Mouse (Mus musculus) right cerebral cortex, adult 18-20 months (tissue): ENCODE measurements around the gene Elf5.

Source experiments
- DNase-seq: peaks from one replicate; pipeline ENCODE4 v3.0.0; 2022; ENCODE audit warnings: mixed read lengths

Gene Elf5

GRCm38 (mm10) chr2:103436534-103436933 is 25.0 kb downstream of the Elf5 start:
- DNase-seq, result no peak

GRCm38 (mm10) chr2:103439071-103439622 is 27.7 kb downstream of the Elf5 start:
- no peak for DNase-seq

GRCm38 (mm10) chr2:103439710-103440109 is 28.2 kb downstream of the Elf5 start:
- DNase-seq, result peak; percentile 81

- peak; percentile 29 for DNase-seq
These were observed 34.3 kb downstream of the Elf5 start for GRCm38 (mm10) chr2:103445776-103446175.

GRCm38 (mm10) chr2:103446326-103446725 is 34.8 kb downstream of the Elf5 start:
- DNase-seq, result no peak

- DNase-seq, result no peak
These were observed 37.6 kb downstream of the Elf5 start for GRCm38 (mm10) chr2:103448947-103449560.

GRCm38 (mm10) chr2:103449813-103450212 is 38.3 kb downstream of the Elf5 start:
- no peak for DNase-seq

GRCm38 (mm10) chr2:103450267-103450666 is 38.8 kb downstream of the Elf5 start:
- no peak for DNase-seq

- DNase-seq, result peak; percentile 36
These were observed 41.1 kb downstream of the Elf5 start for GRCm38 (mm10) chr2:103452550-103452949.

GRCm38 (mm10) chr2:103455748-103456147 is 44.3 kb downstream of the Elf5 start:
- no peak for DNase-seq

- DNase-seq, result peak; percentile 80
These were observed 45.2 kb downstream of the Elf5 start for GRCm38 (mm10) chr2:103456646-103457045.

GRCm38 (mm10) chr2:103457048-103457447 is 45.6 kb downstream of the Elf5 start:
- DNase-seq, result no peak

- DNase-seq, result no peak
These were observed 46.1 kb downstream of the Elf5 start for GRCm38 (mm10) chr2:103457628-103458027.

- no peak for DNase-seq
These were observed 47.6 kb downstream of the Elf5 start for GRCm38 (mm10) chr2:103459069-103459468.

- no peak for DNase-seq
These were observed 49.7 kb downstream of the Elf5 start for GRCm38 (mm10) chr2:103461210-103461609.

- no peak for DNase-seq
These were observed 50.3 kb downstream of the Elf5 start for GRCm38 (mm10) chr2:103461743-103462142.

GRCm38 (mm10) chr2:103462746-103463145 is 51.3 kb downstream of the Elf5 start:
- no peak for DNase-seq

GRCm38 (mm10) chr2:103464524-103464923 is 53.0 kb downstream of the Elf5 start:
- no peak for DNase-seq

GRCm38 (mm10) chr2:103465429-103465828 is 53.9 kb downstream of the Elf5 start:
- DNase-seq, result no peak

GRCm38 (mm10) chr2:103466272-103466671 is 54.8 kb downstream of the Elf5 start:
- no peak for DNase-seq

- no peak for DNase-seq
These were observed 55.6 kb downstream of the Elf5 start for GRCm38 (mm10) chr2:103466984-103467588.

- DNase-seq, result no peak
These were observed 61.9 kb downstream of the Elf5 start for GRCm38 (mm10) chr2:103473362-103473761.

GRCm38 (mm10) chr2:103476180-103476579 is 64.7 kb downstream of the Elf5 start:
- no peak for DNase-seq

- DNase-seq, result no peak
These were observed 65.2 kb downstream of the Elf5 start for GRCm38 (mm10) chr2:103476657-103477056.

- no peak for DNase-seq
These were observed 66.0 kb downstream of the Elf5 start for GRCm38 (mm10) chr2:103477456-103477855.
